Mouse (Mus musculus) liver, embryonic 14.5 days (tissue): ENCODE measurements around the gene Cerk.

ENCODE experiments used
- CTCF ChIP-seq: IDR thresholded peaks from 2 replicates; pipeline ENCODE4 v1.5.1; 2016; ENCODE audit warnings: antibody characterized with exemption, low read depth, control low read depth
- EP300 ChIP-seq: IDR thresholded peaks from 2 replicates; pipeline ENCODE4 v1.6.1; 2016; ENCODE audit warnings: antibody characterized with exemption, low read depth

GRCm38 (mm10) chr15:86122261-86122949, 63.5 kb downstream of the Cerk start:
- no peak for TF ChIP-seq CTCF
- TF ChIP-seq EP300, result no peak
